Mouse (Mus musculus) CH12.LX (cell line): ENCODE results near the gene Krtap7-1. TPM values are rescaled to one million over a fixed set of nuclear protein-coding genes. Genes with fewer than 3 reads are reported as not detected.

Source experiments
- DNase-seq: peaks from one replicate; pipeline ENCODE4 v3.0.0-alpha.2; 2013; ENCODE audit errors: extremely low read depth
- H3K27ac ChIP-seq: 2 replicates; pipeline ENCODE4 v1.5.1; 2012; ENCODE audit warnings: low read depth, mild to moderate bottlenecking, control low read depth, moderate library complexity; ENCODE audit not compliant: insufficient read depth
- H3K27me3 ChIP-seq: replicated peaks from 2 replicates; pipeline ENCODE3; 2012; ENCODE audit warnings: inconsistent platforms
- H3K36me3 ChIP-seq, 2 experiments: replicated peaks in 1 of 2; 2 replicates each; pipeline versions ENCODE3 to v1.6.1; 2012; ENCODE audit warnings: inconsistent platforms in 1 of 2, low read length in 1 of 2, mild to moderate bottlenecking in 1 of 2, mixed read lengths in 1 of 2, moderate library complexity in 1 of 2; ENCODE audit not compliant: control insufficient read depth in 1 of 2, insufficient read depth in 1 of 2
- H3K4me1 ChIP-seq, 2 experiments: 2 replicates each; pipeline ENCODE4 v1.6.1; 2012; ENCODE audit warnings: inconsistent platforms in 1 of 2, moderate library complexity in 1 of 2; ENCODE audit not compliant: insufficient read depth in 2 of 2, control insufficient read depth in 1 of 2
- H3K4me2 ChIP-seq: 2 replicates; pipeline ENCODE4 v1.6.1; 2012; ENCODE audit warnings: low read depth, mild to moderate bottlenecking, control low read depth; ENCODE audit not compliant: poor library complexity, insufficient read depth, severe bottlenecking
- H3K4me3 ChIP-seq, 3 experiments: fragments of 150-350 bp in 1 of 3; sonication (generic) in 1 of 3; replicated peaks in 1 of 3; 2 replicates each; pipeline versions ENCODE3 to v1.5.1; 2011 to 2012; ENCODE audit warnings: low read depth in 2 of 3, low read length in 2 of 3, mild to moderate bottlenecking in 2 of 3, moderate library complexity in 2 of 3, control low read depth in 1 of 3, improper control_type of control experiment in 1 of 3, inconsistent platforms in 1 of 3, mixed read lengths in 1 of 3; ENCODE audit not compliant: poor library complexity in 1 of 3
- H3K79me2 ChIP-seq: replicated peaks from 2 replicates; pipeline ENCODE4 v1.6.1; 2012; ENCODE audit warnings: mild to moderate bottlenecking, moderate library complexity; ENCODE audit not compliant: control insufficient read depth, poor library complexity, insufficient read depth, severe bottlenecking; ENCODE audit errors: extremely low read depth
- H3K9ac ChIP-seq: 2 replicates; pipeline ENCODE4 v1.6.1; 2012; ENCODE audit warnings: low read depth, mild to moderate bottlenecking, control low read depth, moderate library complexity; ENCODE audit not compliant: insufficient read depth
- H3K9me3 ChIP-seq: replicated peaks from 2 replicates; pipeline ENCODE3; 2012; ENCODE audit warnings: low read length, inconsistent platforms, mixed read lengths
- BHLHE40 ChIP-seq: IDR thresholded peaks from 2 replicates; pipeline ENCODE4 v1.6.1; 2011; ENCODE audit warnings: mild to moderate bottlenecking, low read depth, low read length, improper control_type of control experiment
- CHD2 ChIP-seq: IDR thresholded peaks from 2 replicates; pipeline ENCODE4 v1.6.1; 2011; ENCODE audit warnings: low read length, improper control_type of control experiment
- CTCF ChIP-seq, 2 experiments: IDR thresholded peaks in 1 of 2; conservative IDR thresholded peaks in 1 of 2; 2 replicates each; pipeline ENCODE4 v1.5.1; 2011 to 2012; ENCODE audit warnings: low read depth in 2 of 2, low read length in 2 of 2, improper control_type of control experiment in 1 of 2, inconsistent platforms in 1 of 2, mild to moderate bottlenecking in 1 of 2, moderate library complexity in 1 of 2
- ETS1 ChIP-seq: conservative IDR thresholded peaks from 2 replicates; pipeline ENCODE4 v1.6.1; 2012; ENCODE audit warnings: low read depth, mild to moderate bottlenecking, inconsistent platforms, low read length, improper control_type of control experiment, moderate library complexity
- HCFC1 ChIP-seq: IDR thresholded peaks from 2 replicates; pipeline ENCODE4 v1.6.1; 2012; ENCODE audit warnings: low read depth, mild to moderate bottlenecking, inconsistent platforms, low read length, improper control_type of control experiment
- JUND ChIP-seq: conservative IDR thresholded peaks from 2 replicates; pipeline ENCODE4 v1.6.1; 2011; ENCODE audit warnings: low read depth, low read length, improper control_type of control experiment
- MAFK ChIP-seq: IDR thresholded peaks from 2 replicates; pipeline ENCODE4 v1.6.1; 2011; ENCODE audit warnings: low read length, improper control_type of control experiment; ENCODE audit not compliant: insufficient replicate concordance
- MAZ ChIP-seq: IDR thresholded peaks from 2 replicates; pipeline ENCODE4 v1.6.1; 2012; ENCODE audit warnings: low read depth, mild to moderate bottlenecking, inconsistent platforms, low read length, improper control_type of control experiment, moderate library complexity
- MXI1 ChIP-seq: IDR thresholded peaks from 2 replicates; pipeline ENCODE4 v1.6.1; 2011; ENCODE audit warnings: mild to moderate bottlenecking, low read depth, low read length, improper control_type of control experiment
- PAX5 ChIP-seq: IDR thresholded peaks from 2 replicates; pipeline ENCODE4 v1.6.1; 2012; ENCODE audit warnings: low read length, inconsistent platforms, mixed read lengths
- POLR2AphosphoS2 ChIP-seq: IDR thresholded peaks from 2 replicates; pipeline ENCODE4 v1.6.1; 2011; ENCODE audit warnings: low read depth, low read length, improper control_type of control experiment
- RAD21 ChIP-seq: IDR thresholded peaks from 2 replicates; pipeline ENCODE4 v1.6.1; 2011; ENCODE audit warnings: low read depth, mild to moderate bottlenecking, low read length, improper control_type of control experiment, moderate library complexity
- SIN3A ChIP-seq: IDR thresholded peaks from 2 replicates; pipeline ENCODE4 v1.6.1; 2012; ENCODE audit warnings: low read length, improper control_type of control experiment, inconsistent platforms
- TBP ChIP-seq: conservative IDR thresholded peaks from 2 replicates; pipeline ENCODE4 v1.6.1; 2011; ENCODE audit warnings: low read depth, low read length, improper control_type of control experiment
- TCF12 ChIP-seq: IDR thresholded peaks from 2 replicates; pipeline ENCODE4 v1.6.1; 2014; ENCODE audit warnings: low read depth, mild to moderate bottlenecking, inconsistent platforms, low read length, improper control_type of control experiment
- USF1 ChIP-seq: IDR thresholded peaks from 2 replicates; pipeline ENCODE4 v1.6.1; 2014; ENCODE audit warnings: low read depth, mild to moderate bottlenecking, inconsistent platforms, low read length, improper control_type of control experiment
- USF2 ChIP-seq: conservative IDR thresholded peaks from 2 replicates; pipeline ENCODE4 v1.6.1; 2011; ENCODE audit warnings: low read depth, low read length, improper control_type of control experiment
- ZC3H11A ChIP-seq: IDR thresholded peaks from 2 replicates; pipeline ENCODE4 v1.6.1; 2012; ENCODE audit warnings: low read depth, mild to moderate bottlenecking, inconsistent platforms, low read length, improper control_type of control experiment
- ZKSCAN1 ChIP-seq: IDR thresholded peaks from 2 replicates; pipeline ENCODE4 v1.6.1; 2012; ENCODE audit warnings: low read depth, inconsistent platforms, low read length, improper control_type of control experiment, borderline replicate concordance
- dilution Hi-C: fragments of 300-500 bp; cut with MboI; formaldehyde crosslinking; loops from 2 replicates; pipeline ENCODE4 v1.14.3; 2020; ENCODE audit warnings: low sequenced_read_pairs; ENCODE audit not compliant: extremely low pct_unique_long_range_greater_than_20kb, extremely low pct_ligation_motif_present
- in situ Hi-C: fragments of 300-500 bp; cut with MboI; formaldehyde crosslinking; loops from 3 replicates; pipeline ENCODE4 v1.14.3; 2019; ENCODE audit warnings: low sequenced_read_pairs, low pct_ligation_motif_present, low pct_unique_long_range_greater_than_20kb, mixed read lengths
- polyA plus RNA-seq: library from polyadenylated mRNA; unstranded; fragments of >175 nt; gene quantifications from 2 replicates; pipeline ENCODE4 v1.2.1, GENCODE M21; 2012; ENCODE audit warnings: low read depth; ENCODE audit not compliant: insufficient read length
- total RNA-seq, 2 experiments: library from RNA; depleted of rRNA; stranded (reverse); fragments of 300-350 nt in 1 of 2; fragments of >200 nt in 1 of 2; gene quantifications; 2 replicates each; pipeline ENCODE4 v1.2.3; 2012 to 2014

The Krtap7-1 gene
- total and polyA plus RNA-seq, 3 experiments: not detected

DNA sequence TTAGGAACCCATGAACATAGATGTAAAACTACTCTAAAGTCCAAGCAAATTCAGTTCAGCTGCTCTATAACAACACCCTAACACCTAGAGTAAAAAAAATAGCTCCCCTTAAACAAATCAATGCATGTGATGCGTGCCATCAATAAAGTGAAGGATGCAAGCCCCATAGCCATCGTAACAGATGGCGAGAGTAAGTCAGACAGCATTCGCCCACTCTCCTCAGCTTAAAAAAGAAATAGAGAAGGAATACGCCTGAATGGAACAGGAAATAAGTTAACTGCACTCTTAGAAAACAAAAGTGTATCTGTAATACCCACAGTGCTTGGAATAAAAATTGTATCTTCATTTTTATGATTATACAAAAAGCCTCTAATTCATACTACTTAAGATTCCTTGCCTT, 11.1 kb downstream of the Krtap7-1 start:
- H3K36me3 ChIP-seq: no peaks in the 10 kb centered on the region

DNA sequence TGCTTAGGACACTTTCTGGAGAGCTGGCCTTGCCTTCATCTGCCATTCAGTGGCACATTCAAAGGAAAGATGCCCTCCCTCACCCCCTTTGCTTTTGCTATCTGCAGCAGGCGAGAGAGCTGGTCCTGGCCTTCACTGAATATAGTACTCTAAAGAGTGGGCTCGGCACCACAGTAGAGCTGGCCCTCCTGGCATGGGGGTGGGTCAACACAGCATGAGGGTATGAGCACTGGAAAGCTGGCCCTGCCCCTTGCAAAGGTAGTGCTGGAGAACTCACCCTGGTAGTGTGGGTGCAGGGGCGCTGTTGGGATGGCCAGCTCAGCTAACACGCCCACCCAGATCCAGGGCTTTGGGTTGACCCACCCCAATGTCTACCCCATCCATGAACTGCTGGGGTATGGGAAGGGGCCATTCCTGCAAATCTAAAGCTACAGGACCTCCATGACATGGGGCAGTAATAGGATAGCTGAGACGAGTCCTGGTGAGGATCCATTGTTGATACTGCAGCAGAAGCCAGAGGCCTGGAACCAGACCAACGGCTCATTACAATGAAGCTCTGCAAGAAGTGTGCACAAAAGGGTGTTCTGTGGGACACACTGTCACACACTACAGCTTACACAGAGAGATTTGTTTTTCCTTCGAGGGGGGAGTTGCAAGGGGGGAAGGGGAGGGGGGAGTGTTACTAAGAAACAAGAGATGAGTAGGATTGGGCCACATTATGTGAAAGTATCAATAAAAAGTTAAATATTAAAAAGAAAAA, 12.5 kb downstream of the Krtap7-1 start:
- peaks cover 75% of the 10 kb centered on the region for H3K9me3 ChIP-seq
- no peaks in the 10 kb centered on the region for H3K27me3 ChIP-seq
- H3K4me1 ChIP-seq: no peaks in the 10 kb centered on the region
- DNase-seq: no peak
- no peak for TF ChIP-seq ETS1
- TF ChIP-seq SIN3A: no peak
- TF ChIP-seq USF2: no peak
- TF ChIP-seq MAZ: no peak
- TF ChIP-seq ZKSCAN1: no peak
- no peak for TF ChIP-seq POLR2AphosphoS2
- no peak for TF ChIP-seq CHD2
- no peak for TF ChIP-seq ZC3H11A
- TF ChIP-seq TCF12: no peak
- TF ChIP-seq JUND: no peak
- no peak for TF ChIP-seq MXI1
- no peak for TF ChIP-seq BHLHE40
- TF ChIP-seq PAX5: no peak
- no peak for TF ChIP-seq CTCF (conservative IDR thresholded peaks at IDR 0.05 in 1 of 2, IDR thresholded peaks at IDR 0.05 in 1 of 2; ENCODE audit: low read depth in 2 of 2, low read length in 2 of 2)
- no peak for TF ChIP-seq USF1
- no peak overlapping the region for H3K9ac ChIP-seq
- in situ Hi-C loops: no loop called here
- no peaks in the 10 kb centered on the region for H3K79me2 ChIP-seq
- dilution Hi-C loops: no loop called here
- H3K36me3 ChIP-seq: no peaks in the 10 kb centered on the region
- H3K4me3 ChIP-seq: no peak overlapping the region
- H3K4me2 ChIP-seq: no peak overlapping the region
- H3K27ac ChIP-seq: no peak overlapping the region

More for the DNA sequence above, 11.1 kb downstream of the Krtap7-1 start:
- dilution Hi-C loops (no loop called here), in situ Hi-C loops (no loop called here)
- peaks cover 81% of the 10 kb centered on the region for H3K9me3 ChIP-seq
- no peaks in the 10 kb centered on the region for H3K79me2 ChIP-seq
- H3K4me3 ChIP-seq: no peak overlapping the region
- no peaks in the 10 kb centered on the region for H3K4me1 ChIP-seq
- no peak overlapping the region for H3K27ac ChIP-seq
- no peak for DNase-seq
- no peaks in the 10 kb centered on the region for H3K27me3 ChIP-seq
- TF ChIP-seq MAFK: no peak
- TF ChIP-seq HCFC1: no peak
- TF ChIP-seq SIN3A: no peak
- TF ChIP-seq BHLHE40: no peak
- TF ChIP-seq TBP: no peak
- TF ChIP-seq CHD2: no peak
- TF ChIP-seq PAX5: no peak
- no peak for TF ChIP-seq ZC3H11A
- no peak for TF ChIP-seq RAD21
- TF ChIP-seq, all 38 proteins: peak for 0
- no peak overlapping the region for H3K9ac ChIP-seq
- no peak overlapping the region for H3K4me2 ChIP-seq
